Mouse (Mus musculus) embryonic facial prominence, embryonic 11.5 days (tissue): Measurements from ENCODE around the gene Mroh2a. TPM values are rescaled to one million over a fixed set of nuclear protein-coding genes. Genes with fewer than 3 reads are reported as not detected.

Source experiments
- ATAC-seq: fragments of 200-750 bp; cut with Nextera tagmentation; replicated peaks from 2 replicates; pipeline ENCODE4 v1.8.0; 2017; ENCODE audit warnings: low read depth; ENCODE audit not compliant: insufficient number of reproducible peaks, low FRiP score, low TSS enrichment
- DNase-seq: peaks from one replicate; pipeline ENCODE4 v3.0.0-alpha.2; 2015; ENCODE audit warnings: low spot score
- H3K27ac ChIP-seq: fragments of 300-500 bp; sonication (generic); replicated peaks from 2 replicates; pipeline ENCODE4 v1.5.1; 2014; ENCODE audit warnings: mild to moderate bottlenecking, low read depth, low read length, control low read depth
- H3K27me3 ChIP-seq: fragments of 300-500 bp; sonication (generic); 2 replicates; pipeline ENCODE4 v1.6.1; 2014; ENCODE audit warnings: mild to moderate bottlenecking, low read length, moderate library complexity, mixed read lengths; ENCODE audit not compliant: control insufficient read depth, insufficient read depth
- H3K36me3 ChIP-seq: fragments of 300-500 bp; sonication (generic); replicated peaks from 2 replicates; pipeline ENCODE4 v1.6.1; 2014; ENCODE audit warnings: low read depth, mild to moderate bottlenecking, low read length, moderate library complexity, mixed read lengths; ENCODE audit not compliant: control insufficient read depth, insufficient read depth
- H3K4me1 ChIP-seq: fragments of 300-500 bp; sonication (generic); 2 replicates; pipeline ENCODE4 v1.6.1; 2014; ENCODE audit warnings: low read length, mixed read lengths; ENCODE audit not compliant: control insufficient read depth, insufficient read depth
- H3K4me2 ChIP-seq: fragments of 300-500 bp; sonication (generic); 2 replicates; pipeline ENCODE4 v1.6.1; 2014; ENCODE audit warnings: low read depth, mild to moderate bottlenecking, control low read depth, low read length, moderate library complexity
- H3K4me3 ChIP-seq: fragments of 300-500 bp; sonication (generic); 2 replicates; pipeline ENCODE4 v1.5.1; 2014; ENCODE audit warnings: low read depth, low read length, control low read depth
- H3K9ac ChIP-seq: fragments of 300-500 bp; sonication (generic); replicated peaks from 2 replicates; pipeline ENCODE4 v1.6.1; 2014; ENCODE audit warnings: mild to moderate bottlenecking, control low read depth, low read length
- H3K9me3 ChIP-seq: fragments of 300-500 bp; sonication (generic); replicated peaks from 2 replicates; pipeline ENCODE4 v1.6.1; 2016; ENCODE audit warnings: mild to moderate bottlenecking, low read length, inconsistent platforms, mixed read lengths; ENCODE audit not compliant: control insufficient read depth
- WGBS: fragments of 180-500 bp; shearing (Covaris S2); extraction: QIAGEN DNeasy Blood & Tissue Kit; methylation state at CpG from one replicate; pipeline ENCODE4 v1.1.7; 2014; 5-methylcytosine and 5-hydroxymethylcytosine counted together
- polyA plus RNA-seq: library from polyadenylated mRNA; unstranded; fragments of >200 nt; fragmentation: Nextera tagmentation; extraction: Ambion mirVana; gene quantifications from 2 replicates; pipeline ENCODE4 v1.2.1, GENCODE M21; 2014

Gene Mroh2a
- polyA plus RNA-seq, 1 experiment from 2014 or later, result 1.00 TPM

DNA sequence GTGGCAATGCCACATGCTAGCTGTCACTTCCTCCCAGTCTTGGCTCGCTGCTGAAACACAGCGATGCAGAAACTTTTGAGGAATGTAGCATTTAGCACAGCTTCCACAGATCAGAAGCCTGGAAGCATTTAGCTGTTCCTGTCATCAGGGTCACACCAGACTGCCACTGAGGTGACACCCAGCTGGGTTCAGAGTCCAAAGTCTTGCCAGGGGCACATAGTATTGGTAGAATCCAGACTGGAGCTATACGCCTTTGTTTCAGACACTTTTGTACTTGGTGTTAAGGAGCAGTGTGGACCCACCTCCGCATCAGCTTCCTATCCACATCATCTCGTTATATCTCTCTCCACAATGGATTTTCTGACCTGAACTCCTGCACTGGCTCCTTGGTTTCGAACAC, 26.8 kb downstream of the Mroh2a start:
- Histone ChIP-seq H3K9ac (no peak overlapping the region), H3K27ac (no peak overlapping the region), H3K4me3 (no peak overlapping the region), H3K4me2 (no peak overlapping the region), H3K4me1 (no peaks in the 10 kb centered on the region), H3K9me3 (peaks cover 90% of the 10 kb centered on the region), H3K36me3 (no peaks in the 10 kb centered on the region), H3K27me3 (no peaks in the 10 kb centered on the region)
- ATAC-seq (no peak), DNase-seq (no peak)
- WGBS, result 68% methylated on average over 6 of the region's 6 CpGs

DNA sequence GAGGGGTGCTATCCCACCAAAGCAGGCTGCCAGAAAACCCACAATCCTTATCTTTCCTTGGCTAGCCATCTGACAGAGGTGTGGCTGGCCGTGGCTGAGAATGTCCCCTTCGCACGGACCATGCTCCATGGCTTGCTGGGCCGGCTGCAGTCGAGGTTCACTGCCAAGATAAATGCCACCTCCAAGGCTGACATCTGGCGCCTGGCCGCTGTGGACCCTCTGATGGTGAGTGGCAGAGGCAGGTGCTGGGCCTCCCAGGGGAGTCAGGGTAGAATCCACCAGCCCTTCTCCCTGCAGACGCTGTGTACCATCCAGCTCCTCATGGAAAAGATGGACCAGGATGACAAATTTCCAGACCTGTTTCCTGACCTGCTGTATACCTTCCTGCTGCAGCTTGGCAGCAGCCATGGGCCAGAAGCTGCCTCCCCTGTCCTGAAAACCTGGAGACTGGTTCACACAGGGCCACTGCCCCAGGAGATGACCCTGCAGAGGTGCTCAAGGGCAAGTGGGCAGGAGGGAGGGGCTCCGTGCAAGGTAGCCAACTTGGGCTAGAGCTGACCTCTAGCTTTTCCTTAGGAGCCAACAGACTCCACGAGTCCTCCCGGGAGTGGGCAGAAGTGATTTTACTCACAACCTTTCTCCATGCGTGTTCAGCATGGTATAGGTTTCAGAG, 28.1 kb downstream of the Mroh2a start:
- H3K27ac ChIP-seq, result no peak overlapping the region
- WGBS, result 87% methylated on average over 12 of the region's 12 CpGs
- H3K27me3 ChIP-seq, result no peaks in the 10 kb centered on the region
- no peak overlapping the region for H3K4me2 ChIP-seq
- H3K9ac ChIP-seq, result no peak overlapping the region
- H3K4me1 ChIP-seq, result no peaks in the 10 kb centered on the region
- no peak for DNase-seq
- H3K4me3 ChIP-seq, result no peak overlapping the region
- ATAC-seq, result no peak
- H3K36me3 ChIP-seq, result peaks cover 5% of the 10 kb centered on the region
- peaks cover 83% of the 10 kb centered on the region for H3K9me3 ChIP-seq

GRCm38 (mm10) chr1:88255466-88255857, 28.7 kb downstream of the Mroh2a start:
- Histone ChIP-seq H3K4me1 (no peaks in the 10 kb centered on the region), H3K27ac (no peak overlapping the region), H3K9me3 (peaks cover 81% of the 10 kb centered on the region), H3K36me3 (peaks cover 11% of the 10 kb centered on the region), H3K9ac (no peak overlapping the region), H3K27me3 (no peaks in the 10 kb centered on the region), H3K4me3 (no peak overlapping the region), H3K4me2 (no peak overlapping the region)
- ATAC-seq (no peak), DNase-seq (no peak)
- 55% methylated on average over 2 of the region's 2 CpGs for WGBS

DNA sequence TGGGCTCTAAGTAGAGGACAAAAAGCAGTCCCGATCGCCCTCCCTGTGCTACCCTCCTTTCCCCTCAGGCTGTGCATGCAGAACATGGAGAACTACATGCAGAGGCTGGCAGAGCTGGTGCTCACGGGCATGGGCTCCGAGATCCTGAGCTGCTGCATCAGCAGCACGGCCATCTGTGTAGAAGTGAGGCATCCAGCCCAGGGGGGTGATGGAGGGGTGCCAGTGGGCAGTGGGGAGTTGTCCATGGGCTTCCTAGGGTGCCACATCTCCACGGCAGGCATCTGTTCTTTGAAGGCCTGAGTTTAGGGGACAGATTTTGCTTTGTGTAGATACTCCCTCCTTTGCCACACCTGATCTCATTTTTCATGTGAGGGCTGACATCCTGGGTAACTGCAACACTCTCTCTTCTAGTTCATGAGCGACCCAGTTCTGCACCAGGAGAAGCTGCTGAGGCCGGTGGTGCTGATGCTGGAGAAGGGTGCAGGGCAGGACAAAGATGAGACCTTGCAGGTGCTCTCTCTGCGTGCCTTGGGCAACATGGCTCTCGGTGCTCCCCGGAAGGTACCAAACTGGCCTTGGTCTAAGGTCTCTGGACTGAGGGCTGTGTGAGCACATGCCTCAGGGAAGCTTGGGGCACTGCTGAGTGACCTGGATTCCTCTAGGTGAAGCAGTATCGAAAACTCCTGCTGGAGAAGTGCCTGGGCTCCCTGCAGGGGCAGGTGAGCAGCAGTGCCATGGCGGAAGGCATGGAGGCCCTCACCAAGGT, 29.4 kb downstream of the Mroh2a start:
- no peaks in the 10 kb centered on the region for H3K4me1 ChIP-seq
- no peak for DNase-seq
- 80% methylated on average over 13 of the region's 13 CpGs for WGBS

GRCm38 (mm10) chr1:88256886-88257663, 30.3 kb downstream of the Mroh2a start:
- Histone ChIP-seq H3K4me1 (no peaks in the 10 kb centered on the region), H3K27me3 (no peaks in the 10 kb centered on the region), H3K9ac (no peak overlapping the region), H3K36me3 (peaks cover 24% of the 10 kb centered on the region), H3K4me2 (no peak overlapping the region), H3K4me3 (no peak overlapping the region), H3K27ac (no peak overlapping the region), H3K9me3 (peaks cover 69% of the 10 kb centered on the region)
- ATAC-seq (no peak), DNase-seq (no peak)
- 78% methylated on average over 10 of the region's 10 CpGs for WGBS

More for the DNA sequence above, 29.4 kb downstream of the Mroh2a start:
- Histone ChIP-seq H3K4me2 (no peak overlapping the region), H3K9me3 (peaks cover 74% of the 10 kb centered on the region), H3K36me3 (peaks cover 16% of the 10 kb centered on the region), H3K27ac (no peak overlapping the region), H3K4me3 (no peak overlapping the region), H3K9ac (no peak overlapping the region), H3K27me3 (no peaks in the 10 kb centered on the region)
- no peak for ATAC-seq

DNA sequence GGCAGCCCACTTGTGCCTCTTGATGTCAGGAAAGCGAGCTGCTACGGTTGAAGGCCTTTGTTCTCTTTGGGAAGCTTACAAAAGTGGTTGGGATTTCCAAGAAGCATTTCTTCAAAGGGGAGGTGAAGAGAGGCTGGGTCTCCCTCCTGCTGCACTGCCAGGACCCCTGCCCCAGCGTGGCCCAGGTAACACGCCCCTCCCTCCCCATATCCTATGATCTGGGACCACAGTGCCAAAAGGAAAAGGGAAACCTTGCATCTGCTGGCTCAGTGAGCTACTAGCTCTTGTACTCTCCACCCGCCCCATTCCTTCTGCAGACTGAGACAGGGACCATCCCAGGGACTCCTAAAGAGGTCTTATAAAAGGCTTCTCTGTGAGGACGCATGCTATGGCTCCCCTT, 30.9 kb downstream of the Mroh2a start:
- no peaks in the 10 kb centered on the region for H3K4me1 ChIP-seq
- DNase-seq (no peak), ATAC-seq (no peak)
- H3K27ac ChIP-seq, result no peak overlapping the region
- H3K36me3 ChIP-seq, result peaks cover 30% of the 10 kb centered on the region
- H3K9me3 ChIP-seq, result peaks cover 63% of the 10 kb centered on the region
- no peaks in the 10 kb centered on the region for H3K27me3 ChIP-seq
- H3K9ac ChIP-seq, result no peak overlapping the region
- no peak overlapping the region for H3K4me3 ChIP-seq
- H3K4me2 ChIP-seq, result no peak overlapping the region
- 80% methylated on average over 6 of the region's 6 CpGs for WGBS

- no peak overlapping the region for H3K4me2 ChIP-seq
- peaks cover 59% of the 10 kb centered on the region for H3K9me3 ChIP-seq
- H3K4me3 ChIP-seq, result no peak overlapping the region
- no peaks in the 10 kb centered on the region for H3K27me3 ChIP-seq
- H3K36me3 ChIP-seq, result peaks cover 37% of the 10 kb centered on the region
- no peak overlapping the region for H3K9ac ChIP-seq
- DNase-seq, result no peak
- H3K27ac ChIP-seq, result no peak overlapping the region
- no peaks in the 10 kb centered on the region for H3K4me1 ChIP-seq
- no peak for ATAC-seq
- WGBS, result 73% methylated on average over 6 of the region's 6 CpGs
Measured at GRCm38 (mm10) chr1:88258361-88258760, 31.6 kb downstream of the Mroh2a start.
